Mouse (Mus musculus): ENCODE data around the gene Tomm20l.

GRCm38 (mm10) chr12:71148801-71149200 is 37.6 kb downstream of the Tomm20l start:
- TF ChIP-seq EP300 (IDR thresholded peaks at IDR 0.05; ENCODE audit: low read depth) (no peak), CTCF (IDR thresholded peaks at IDR 0.05; ENCODE audit: low read depth) (no peak)

Measured in heart, postnatal 0 days (tissue).